Mouse (Mus musculus) urinary bladder, postnatal 36 days (tissue): ENCODE results near the gene P4htm.
"Not testable (repeated sequence)": the region's sequence is repeated elsewhere in the genome, so short reads cannot be mapped to it uniquely, and the experiment has no call there.

Source experiments
- DNase-seq, 2 experiments: peaks; one replicate each; pipeline ENCODE4 v3.0.0; 2022; ENCODE audit warnings: low spot score in 2 of 2, mixed read lengths in 1 of 2

Gene P4htm

GRCm38 (mm10) chr9:108596998-108597764 is at the start of gene P4htm:
TSS of gene P4htm (minus strand) at chr9:108597667.
- DNase-seq: peak; percentile 44 to 47

GRCm38 (mm10) chr9:108639825-108640224 is 42.4 kb upstream of the P4htm start:
- no peak for DNase-seq

DNA sequence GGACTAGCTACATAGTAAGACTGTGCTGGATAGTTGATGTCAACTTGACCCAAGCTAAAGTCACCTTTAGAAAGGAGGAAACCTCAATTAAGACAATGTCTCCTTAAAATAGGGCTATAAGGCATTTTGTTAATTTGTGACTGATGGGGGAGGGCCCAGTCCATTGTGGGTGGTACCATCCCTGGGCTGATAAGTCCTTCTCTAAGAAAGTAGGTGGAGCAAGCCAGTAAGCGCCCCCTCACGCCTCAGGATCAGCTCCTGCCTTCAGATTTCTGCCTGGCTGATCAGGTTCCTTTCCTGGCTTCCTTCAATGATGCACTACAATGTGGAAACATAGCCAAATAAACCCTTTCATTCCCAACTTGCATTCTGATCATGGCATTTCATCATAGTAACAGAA is 37.9 kb upstream of the P4htm start:
- no peak for DNase-seq

DNA sequence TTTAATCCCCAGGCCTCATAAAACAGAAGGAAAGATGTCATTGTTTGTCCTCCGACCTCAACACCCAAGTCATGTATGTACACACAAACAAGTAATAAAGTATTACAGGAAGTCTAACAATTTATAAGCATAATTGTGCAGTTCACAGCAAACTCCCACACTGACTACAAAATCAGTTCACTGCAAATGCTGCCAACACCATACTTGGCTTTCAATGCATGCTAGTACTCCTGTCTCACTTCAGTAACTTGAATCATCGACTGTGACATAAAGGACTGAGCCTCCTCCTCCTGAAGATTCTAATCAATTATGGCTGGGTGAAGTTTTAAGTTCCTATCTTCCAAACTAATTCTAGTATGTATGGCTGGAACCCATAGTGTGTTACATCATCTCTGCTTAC is 36.4 kb upstream of the P4htm start:
- DNase-seq: no peak

GRCm38 (mm10) chr9:108632375-108632774 is 34.9 kb upstream of the P4htm start:
- DNase-seq: no peak

DNA sequence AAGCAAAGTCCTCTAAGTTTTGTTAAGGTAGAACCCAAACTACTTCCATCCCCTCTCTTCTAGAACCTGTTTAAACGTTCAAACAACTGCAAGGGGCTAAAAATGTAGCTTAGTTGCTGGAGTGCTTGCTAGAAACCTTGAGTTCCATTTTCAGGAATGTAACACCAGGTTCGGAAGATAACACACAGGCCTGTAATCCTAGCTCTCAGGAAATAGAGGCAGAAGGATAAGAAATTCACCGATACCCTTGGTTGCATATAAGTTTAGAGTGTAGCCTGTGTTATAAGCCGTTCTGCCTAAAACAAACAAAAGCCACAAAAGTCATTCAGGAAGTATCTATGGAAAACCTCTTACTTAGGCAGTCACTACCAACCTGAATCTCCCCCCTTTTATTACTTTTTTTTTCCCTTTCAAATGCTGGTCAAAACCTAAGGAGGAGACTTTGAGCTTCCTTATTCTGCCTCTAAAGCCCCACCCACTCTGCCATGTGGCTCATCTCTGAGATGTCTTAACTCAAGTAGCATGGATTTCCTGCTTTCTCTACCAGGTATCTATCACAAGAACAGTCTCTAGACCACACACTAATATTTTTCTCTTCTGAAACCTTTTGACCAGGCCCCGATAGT is 34.3 kb upstream of the P4htm start:
- DNase-seq: no peak

DNA sequence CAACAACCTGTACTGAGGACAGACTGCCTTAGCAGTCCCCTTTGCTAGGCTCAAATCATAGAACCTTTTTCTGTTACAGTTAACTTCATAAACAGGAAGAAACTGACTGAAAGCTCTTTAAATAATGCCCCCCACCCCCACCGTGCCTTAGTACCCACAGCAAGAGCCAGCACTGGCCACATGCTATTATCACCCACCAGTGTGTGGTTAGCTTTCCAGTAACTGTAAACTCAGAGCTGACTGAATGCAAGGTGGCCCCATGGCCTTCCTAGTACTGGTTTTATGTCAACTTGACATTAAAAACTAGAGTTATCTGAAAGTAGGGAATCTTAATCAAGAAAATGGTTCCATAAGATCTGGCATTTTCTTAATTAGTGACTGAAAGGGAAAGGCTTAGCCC is 33.2 kb upstream of the P4htm start:
- no peak for DNase-seq

- no peak for DNase-seq
Observed at GRCm38 (mm10) chr9:108628141-108628540, 30.7 kb upstream of the P4htm start.

- no peak for DNase-seq
Observed at GRCm38 (mm10) chr9:108626498-108626897, 29.0 kb upstream of the P4htm start.

DNA sequence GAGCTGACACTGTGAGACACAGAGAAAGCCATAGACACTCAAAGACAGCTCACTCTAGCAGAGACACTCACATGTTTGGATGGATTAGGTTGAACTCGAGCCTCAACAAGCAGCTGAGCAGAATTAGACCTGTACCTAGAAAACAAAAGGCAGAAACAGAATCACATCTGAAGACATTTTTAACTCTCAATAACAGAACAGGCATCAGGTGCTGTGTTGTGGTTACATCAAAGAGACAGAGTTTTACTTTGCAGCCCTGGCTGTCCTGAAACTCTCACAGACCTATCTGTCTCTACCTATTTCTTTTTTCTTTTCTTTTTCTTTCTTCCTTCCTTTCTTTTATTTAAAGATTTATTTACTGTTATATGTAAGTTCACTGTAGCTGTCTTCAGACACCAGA is 19.8 kb upstream of the P4htm start:
- no peak for DNase-seq

- no peak for DNase-seq
Observed at GRCm38 (mm10) chr9:108611488-108611887, 14.0 kb upstream of the P4htm start.

- DNase-seq: no peak
Observed at GRCm38 (mm10) chr9:108608889-108609288, 11.4 kb upstream of the P4htm start.

GRCm38 (mm10) chr9:108607929-108608328 is 10.5 kb upstream of the P4htm start:
- not testable (repeated sequence) for DNase-seq

DNA sequence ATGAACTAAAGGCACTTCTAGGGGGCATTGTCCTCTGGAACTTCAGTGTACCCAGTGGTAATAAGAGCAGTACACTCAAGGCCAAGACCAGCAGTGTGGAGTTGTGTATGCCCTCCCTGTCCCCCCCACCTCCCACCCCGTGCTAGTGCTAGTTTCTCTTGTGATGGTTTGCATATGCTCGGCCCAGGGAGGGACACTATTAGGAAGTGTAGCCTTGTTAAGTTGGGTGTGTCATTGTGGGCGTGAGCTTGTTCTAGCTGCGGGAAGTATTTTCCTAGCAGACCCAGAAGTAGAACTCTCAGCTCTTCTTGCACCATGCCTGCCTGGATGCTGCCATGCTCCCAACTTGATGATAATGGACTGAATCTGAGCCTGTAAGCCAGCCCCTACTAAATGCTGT is 4.5 kb upstream of the P4htm start:
- DNase-seq: no peak

GRCm38 (mm10) chr9:108600011-108600410 is 2.5 kb upstream of the P4htm start:
- no peak for DNase-seq

DNA sequence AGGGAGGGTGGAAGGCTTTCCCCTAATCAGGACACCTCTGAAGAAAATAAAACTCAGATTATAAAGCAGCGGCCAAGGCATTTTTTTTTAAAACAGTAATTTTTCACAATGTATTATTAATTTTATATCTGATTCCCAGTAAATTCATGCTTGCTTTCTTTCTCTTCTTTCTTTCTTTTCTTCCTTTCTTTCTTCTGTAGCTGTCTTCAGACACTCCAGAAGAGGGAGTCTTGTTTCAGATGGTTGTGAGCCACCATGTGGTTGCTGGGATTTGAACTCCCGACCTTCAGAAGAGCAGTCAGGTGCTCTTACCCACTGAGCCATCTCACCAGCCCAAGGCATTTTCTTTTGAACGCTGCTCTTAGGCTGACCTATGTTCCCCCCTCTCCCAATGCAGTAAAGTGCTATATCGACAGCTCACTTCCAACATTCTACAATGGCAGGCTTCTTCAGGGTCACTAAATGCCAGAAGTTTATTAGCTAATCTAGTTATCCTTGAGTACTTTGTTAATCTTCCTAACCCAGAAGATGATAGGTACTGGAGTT is 1.6 kb upstream of the P4htm start:
- no peak for DNase-seq

DNA sequence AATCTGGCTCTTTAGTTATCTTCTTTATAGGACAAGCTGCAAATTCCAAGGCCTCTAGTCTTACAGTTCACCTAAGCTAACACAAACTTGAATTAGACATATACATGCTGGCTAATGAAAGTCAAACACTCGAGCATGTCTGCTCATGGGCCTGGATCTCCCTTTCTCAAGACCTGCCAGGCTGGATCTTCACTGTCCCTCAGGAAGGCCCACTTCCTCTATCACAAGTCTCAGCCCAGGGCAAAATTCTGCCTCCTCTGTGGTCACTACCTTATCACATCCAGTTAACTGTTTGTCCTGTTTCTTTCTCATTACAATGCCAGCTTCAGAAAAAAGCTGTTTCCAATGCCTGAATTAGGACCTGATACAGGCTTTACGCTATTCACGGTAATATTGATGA is 3.1 kb downstream of the P4htm start:
- no peak for DNase-seq

GRCm38 (mm10) chr9:108591462-108591861 is 6.0 kb downstream of the P4htm start:
- no peak for DNase-seq

DNA sequence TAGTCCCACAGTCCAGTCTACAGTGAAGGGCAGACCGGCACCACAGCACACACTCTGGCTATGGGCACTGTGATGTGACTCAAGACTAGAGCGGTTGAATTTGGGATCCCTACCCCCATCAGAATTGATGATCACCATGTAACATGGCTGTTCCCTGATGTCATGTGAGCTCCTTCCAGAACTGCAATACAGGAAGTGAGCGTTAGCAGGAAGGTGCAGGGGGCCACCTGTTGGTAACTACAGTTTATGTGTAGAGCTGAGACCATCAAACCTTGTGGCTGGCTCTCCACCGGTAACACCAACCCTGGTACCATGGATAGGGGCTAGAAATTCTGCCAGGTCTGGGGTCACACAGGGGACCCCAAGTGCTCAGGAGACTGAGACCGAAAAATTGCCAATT is 8.2 kb downstream of the P4htm start:
- no peak for DNase-seq

- DNase-seq: peak in 1 of 2 experiments; percentile 62
Observed at GRCm38 (mm10) chr9:108587571-108588180, 9.8 kb downstream of the P4htm start.

GRCm38 (mm10) chr9:108579344-108579690 is 18.1 kb downstream of the P4htm start:
- DNase-seq: no peak

DNA sequence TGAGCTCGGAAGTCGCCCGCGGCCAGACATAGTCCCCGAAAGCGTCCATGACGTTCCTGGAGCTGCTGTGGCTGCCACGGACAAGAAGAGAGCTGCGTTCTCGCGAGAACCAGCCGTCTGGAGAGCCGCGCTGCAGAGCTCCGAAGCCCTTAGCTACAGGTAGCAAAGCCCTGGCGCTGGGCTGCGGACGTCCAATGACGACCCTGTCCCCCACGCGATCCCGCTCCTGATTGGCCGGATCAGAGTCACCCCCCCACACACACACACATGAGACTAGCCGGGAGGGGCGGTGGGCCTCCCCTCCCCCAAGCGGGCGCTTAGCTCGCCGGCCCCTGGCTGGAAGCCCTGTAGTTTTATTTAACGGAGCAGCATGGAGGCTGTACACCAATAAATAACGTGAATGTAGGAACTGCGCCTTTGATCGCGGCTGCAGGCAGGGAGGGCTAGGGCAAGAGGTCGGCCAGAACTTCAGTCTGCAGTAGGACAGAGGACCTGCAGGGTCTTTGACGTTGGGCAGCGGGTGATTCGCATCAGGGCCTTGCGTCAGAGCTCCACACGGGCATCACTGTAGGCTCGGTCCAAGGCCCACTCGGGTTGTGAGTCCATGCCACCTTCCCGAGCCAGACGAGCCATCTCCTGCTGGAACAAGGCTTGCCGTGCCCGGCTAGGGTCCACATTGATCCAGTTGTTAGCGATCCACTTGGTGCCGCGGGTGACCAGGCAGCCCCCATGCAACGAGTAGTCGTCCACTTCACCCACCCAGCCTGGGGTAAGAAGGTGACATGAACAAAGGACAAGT is 18.7 kb downstream of the P4htm start, which contains the start of gene Wdr6:
Gene Wdr6 (minus strand): TSS at position 195 of the 799 bp plus-strand sequence.
- peak; percentile 76 to 90 for DNase-seq
